Mouse (Mus musculus): ENCODE measurements around the gene Kcnj5. TPM values are rescaled to one million over a fixed set of nuclear protein-coding genes. Genes with fewer than 3 reads are reported as not detected.

Kcnj5 gene
- polyA plus RNA-seq, 1 experiment from 2014 or later = 0.15 TPM

Other genes starting within 250 kb of the Kcnj5 start
- 8.1 and 8.3 TPM in 2 replicates for gene Arhgap32, start 228.2 kb downstream of the Kcnj5 start, polyA plus RNA-seq (2016; fragmentation: Nextera tagmentation; extraction: Ambion mirVana)
- not detected in 2 replicates for gene Kcnj1, start 28.1 kb upstream of the Kcnj5 start, polyA plus RNA-seq (2016; fragmentation: Nextera tagmentation; extraction: Ambion mirVana)
- 15.4 and 18.6 TPM in 2 replicates for gene Fli1, start 198.5 kb upstream of the Kcnj5 start, polyA plus RNA-seq (2016; fragmentation: Nextera tagmentation; extraction: Ambion mirVana)

Data from neural tube, embryonic 12.5 days (tissue).